Mouse (Mus musculus) cerebellum, postnatal 10 days (tissue): Measurements from ENCODE around the gene Ptges2.
A peak's percentile ranks its signal among the peaks of the same experiment; 100 is the strongest.

Experiments used
- DNase-seq, 2 experiments: peaks; one replicate each; pipeline ENCODE4 v3.0.0; 2021; ENCODE audit warnings: mixed read lengths in 2 of 2

Gene Ptges2

DNA sequence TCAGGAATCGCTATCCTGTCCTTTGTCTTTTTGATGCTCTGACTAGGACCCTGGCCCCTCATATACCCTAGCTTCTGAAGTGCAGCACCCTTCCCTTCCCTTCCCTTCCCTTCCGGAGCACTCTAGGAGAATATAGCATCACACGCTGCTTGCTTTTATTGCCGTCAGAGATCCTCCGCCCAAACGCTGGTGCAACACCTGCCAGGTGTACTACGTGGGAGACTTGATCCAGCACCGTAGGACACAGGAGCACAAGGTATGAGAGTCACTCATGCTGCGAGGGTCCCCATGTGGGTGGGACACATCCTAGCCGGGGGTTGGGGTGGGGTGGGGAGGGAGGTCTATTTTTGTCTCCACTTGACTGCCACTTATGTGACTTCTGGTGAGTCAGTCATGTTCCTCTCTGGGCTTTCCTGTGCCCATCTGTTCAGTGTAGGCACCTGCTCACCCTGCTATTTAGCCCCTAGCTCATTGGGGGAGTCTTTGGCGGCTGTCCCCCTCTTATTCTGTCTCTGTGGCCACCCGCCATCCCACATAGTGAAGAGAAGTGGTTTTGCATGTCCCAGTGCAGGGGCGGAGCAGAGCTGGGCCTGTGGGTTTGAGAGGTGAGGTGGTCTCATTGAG lies 20.3 kb upstream of the Ptges2 start:
- no peak for DNase-seq

DNA sequence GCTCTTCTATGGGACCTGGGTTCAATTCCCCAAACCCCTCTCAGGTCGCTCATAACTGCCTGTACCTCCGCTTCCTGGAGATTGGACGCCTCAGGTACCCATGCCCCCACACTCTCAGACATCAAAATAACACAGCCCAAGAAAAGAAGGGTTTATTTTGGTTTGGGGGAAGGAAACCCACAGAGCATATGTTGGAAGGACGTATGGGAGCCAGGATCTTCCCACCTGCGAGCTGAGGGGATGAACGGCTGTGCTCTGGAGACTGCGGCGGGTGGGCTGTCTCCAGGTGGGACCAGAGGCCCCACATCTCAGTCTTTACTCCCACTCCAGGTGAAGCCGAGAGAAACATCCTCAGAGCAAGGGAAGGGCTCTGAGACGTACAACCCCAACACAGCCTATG lies 18.7 kb upstream of the Ptges2 start:
- DNase-seq: no peak

DNA sequence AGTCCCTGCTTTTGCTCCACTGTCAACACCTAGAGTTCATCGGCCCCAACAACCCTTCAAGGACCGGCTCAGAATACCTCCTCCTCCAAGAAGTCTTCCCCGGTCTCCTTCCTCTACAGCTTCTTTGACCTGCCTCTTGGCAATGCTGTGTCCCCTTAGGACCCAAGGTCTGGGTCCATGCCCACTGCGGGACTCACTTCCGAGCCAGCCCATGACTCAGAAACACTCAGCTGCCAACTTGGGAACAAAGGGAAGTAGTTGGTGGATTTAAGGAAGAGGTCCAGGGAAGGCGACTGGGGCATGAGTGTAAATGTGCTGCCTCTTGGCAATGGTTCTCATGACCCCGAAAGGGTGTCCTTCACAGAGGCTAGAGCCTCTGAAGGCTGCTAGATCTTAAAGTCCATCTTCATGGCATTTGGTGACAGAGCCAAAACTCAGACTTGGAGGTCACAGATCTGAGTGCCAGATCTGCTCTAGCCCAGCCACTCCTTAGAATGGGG lies 15.6 kb upstream of the Ptges2 start:
- DNase-seq: peak in 1 of 2 experiments; percentile 38

DNA sequence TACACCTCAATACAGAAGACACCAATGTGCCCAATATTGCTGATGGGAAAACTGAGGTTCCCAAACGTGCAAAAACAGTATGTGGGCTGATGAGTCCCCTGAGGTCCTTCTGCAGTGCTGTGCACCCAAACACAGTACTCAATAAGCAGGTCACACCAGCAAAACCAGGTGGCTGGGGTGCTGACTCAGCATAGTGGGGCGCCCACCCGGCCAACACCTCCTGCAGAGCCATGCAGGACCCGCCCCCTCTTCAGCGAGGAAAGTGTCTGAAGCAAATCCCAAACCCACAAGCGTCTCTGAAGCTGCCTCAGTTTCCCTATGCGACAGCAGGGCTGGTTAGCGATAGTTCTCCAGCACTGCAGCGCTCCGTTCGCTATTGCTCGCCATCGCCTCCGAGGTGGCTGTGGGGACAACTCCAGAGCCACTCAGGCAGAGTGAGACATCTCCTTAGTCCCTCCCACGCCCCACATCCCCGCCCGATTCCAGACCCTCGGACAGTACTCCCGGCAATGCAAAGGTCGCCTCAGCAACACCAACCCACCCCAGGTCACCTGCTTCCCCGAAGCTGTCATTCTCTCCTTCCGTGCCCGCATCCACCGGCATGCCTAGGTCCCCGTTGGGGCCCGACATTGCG lies 14.4 kb upstream of the Ptges2 start:
- no peak for DNase-seq

DNA sequence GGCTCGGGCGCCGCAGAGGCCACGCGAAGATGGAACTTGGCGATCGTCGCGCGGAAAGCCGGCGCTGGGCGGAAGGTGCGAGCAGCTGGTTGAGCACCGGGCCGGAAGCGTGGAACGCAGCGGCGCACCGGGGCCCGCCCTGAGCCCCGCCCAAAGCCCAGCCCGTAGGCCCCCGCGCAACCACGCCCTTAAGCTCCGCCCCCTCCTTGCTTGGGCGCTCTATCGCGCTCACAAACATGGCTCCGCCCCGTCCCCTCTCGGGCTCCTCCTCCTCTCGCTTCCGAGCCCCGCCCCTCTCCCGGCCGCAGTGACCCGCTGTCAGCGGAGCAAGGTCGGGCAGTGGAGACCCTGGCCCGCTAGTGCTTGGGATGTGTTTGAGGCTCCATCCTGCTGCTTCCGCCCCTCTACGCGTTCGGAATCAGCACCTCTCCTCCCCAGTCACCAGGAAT lies 13.9 kb upstream of the Ptges2 start, which contains the start of gene 1110008P14Rik:
TSS of gene 1110008P14Rik (minus strand) at position 164 of the 449 bp plus-strand sequence.
- peak; percentile 97 to 98 for DNase-seq

DNA sequence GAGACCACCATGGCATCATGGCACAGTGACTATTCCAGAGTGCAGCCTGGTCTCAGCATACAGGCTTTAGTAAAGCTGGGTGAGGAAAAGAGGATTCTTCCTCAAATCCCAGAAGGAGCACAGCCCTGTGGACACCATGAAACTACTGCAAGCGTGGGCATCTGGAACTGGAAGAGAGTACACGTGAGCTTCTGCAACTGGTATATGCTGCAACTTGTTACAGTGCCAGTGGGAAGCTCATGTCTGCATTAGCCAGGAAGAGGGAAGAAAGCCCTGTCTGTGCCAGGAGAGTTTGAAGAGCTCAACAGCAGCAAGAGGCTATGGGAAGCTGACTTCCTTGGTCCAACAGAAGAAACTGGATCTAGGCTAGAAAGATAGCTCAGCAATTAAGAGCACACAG lies 13.0 kb upstream of the Ptges2 start:
- no peak for DNase-seq

DNA sequence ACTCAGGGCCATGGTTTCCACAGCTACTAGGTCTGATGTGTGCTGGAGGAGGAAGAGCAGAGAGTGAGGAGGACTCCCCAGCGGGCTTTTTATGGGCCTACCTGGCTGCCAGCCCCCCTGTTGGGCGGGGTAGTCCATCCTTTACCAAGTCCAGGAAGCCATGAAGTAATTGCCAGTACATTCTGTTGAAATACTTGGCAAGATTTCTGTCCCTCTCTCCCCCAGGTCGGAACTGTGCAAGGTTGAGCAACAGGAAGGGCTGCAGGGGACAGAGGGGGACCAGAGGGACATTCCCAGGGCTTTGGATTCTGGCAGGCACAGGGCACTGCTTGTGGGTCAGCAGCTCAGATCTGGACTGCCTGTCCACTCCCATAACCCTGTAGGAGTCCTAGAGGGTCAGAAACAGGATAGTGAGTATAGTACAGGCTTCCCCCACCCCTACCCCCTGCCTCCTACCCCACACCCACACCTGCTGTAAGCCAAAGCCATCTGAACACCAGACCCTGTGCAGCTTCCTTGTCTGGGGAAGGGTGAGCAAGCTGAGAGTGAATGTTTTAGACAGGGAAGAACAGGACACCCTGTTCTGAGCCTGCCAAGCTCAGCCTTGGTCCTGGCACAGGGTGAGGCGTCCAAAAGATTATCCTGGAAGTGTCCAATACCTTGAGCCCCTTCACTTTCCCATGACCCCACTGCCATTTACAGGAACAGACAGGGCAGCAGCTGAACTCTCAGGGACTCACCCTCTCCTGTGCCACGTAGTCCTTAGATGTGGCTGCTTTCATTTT lies 7.8 kb upstream of the Ptges2 start, which contains the start of gene Lcn2:
TSS of gene Lcn2 (minus strand) at position 547 of the 785 bp plus-strand sequence.
- no peak for DNase-seq

DNA sequence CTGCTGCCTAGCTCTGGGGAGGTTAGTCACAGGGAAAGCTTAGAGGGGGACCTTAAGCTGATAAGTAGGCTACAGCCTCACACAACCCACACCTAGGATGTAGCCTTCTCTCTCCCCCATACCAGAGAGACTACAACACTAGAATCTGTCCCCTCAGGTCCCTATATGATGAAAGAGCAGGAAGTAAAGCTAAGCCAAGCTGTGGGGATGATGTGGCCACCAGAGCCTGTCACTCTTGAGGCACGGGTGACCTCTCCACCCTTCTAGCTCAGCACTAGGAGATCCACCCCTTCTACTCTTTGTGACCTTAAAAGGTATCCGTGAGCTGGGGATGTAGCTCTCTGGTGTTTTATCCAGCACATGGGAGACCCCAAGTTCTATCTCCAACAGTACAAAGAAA lies 6.5 kb upstream of the Ptges2 start:
- no peak for DNase-seq

DNA sequence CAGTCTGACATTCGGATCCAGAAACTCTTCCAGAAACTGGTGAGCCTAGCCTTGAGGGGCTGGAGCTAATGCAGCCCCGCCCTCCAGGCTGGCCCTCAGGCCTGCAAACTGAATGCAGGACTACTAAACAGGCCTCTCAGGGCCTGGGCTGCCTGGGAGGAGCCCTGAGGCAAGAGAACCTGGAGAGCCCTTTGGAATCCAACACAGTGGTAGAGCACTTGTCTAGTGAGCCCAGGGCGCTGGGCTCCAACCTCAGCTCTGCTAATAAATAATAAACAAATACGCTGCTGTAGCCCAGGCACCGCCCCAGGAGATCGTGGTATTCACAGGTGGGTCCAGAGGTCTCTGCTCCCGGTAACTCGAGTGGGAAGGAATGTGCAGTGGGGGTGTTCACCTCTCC lies 4.8 kb upstream of the Ptges2 start:
- DNase-seq: no peak

DNA sequence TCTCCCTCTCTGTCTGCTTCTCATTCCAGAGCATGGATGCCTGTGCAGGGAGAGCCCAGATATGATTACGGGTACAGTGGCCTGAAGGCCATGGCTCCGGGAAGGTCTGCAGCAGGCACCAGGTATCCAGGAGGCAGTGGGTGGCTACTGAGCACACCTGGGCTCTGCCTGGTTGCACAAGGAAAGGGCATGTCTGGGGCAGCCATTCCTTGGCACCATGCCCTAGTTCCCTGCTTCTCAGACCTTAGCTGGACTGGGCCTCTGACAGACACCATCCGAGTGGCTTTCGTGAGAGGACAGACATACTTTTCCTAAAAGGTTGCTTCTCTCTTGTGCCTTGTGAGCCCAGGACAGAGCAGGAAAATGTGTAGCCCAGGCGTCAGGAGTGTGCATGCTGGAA lies 3.6 kb upstream of the Ptges2 start:
- DNase-seq: no peak

DNA sequence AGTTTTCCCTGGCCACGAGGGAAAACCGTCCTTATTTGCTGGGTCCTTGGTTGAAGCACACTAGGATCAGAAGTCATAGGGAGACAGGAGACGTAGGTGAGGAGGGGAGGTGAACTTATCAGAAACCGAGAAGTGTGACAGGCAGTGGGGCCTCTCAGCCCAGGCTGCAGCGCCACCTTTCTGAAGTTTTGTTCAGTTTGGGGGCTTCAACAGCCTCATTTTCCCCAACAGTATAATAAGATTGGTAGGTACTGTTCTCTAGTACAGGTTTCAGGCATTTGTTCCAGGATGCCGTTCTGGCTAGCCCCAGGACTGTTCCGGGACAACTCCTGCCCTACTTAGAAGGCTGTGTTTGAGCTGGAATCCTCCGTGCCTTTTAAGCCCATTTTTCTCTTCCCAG lies 723 bp upstream of the Ptges2 start:
- peak; percentile 54 to 57 for DNase-seq

DNA sequence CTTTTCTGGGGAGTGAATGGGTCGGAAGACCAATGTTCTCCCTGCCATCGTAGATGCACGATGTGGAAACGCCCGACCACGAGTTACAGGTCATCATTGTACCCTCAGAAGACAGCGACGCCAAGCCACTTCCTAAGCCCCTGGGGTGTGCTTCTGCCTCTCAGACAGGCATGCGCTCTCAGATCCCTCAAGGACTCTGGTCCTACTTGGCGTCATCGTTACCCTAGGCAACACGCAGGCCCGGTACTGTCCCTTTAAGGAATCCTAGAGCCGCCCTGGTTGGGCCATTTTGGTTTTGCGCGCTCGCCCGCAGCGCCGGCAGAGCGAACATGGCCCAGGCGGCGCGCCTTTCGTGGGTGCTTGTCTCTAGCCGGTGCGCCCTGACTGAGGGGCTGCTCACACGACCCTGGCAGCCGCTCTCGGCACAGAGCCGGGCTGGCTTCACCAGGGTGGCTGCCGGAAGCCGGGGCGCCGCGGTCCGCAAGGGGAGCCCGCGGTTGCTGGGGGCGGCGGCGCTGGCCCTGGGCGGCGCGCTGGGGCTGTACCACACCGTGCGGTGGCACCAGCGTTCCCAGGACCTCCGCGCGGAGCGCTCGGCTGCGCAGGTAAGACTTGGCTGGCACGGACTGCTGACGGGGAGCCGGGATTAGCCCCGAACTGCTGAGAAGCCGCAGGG lies 388 bp downstream of the Ptges2 start:
- DNase-seq: peak; percentile 90 to 94

DNA sequence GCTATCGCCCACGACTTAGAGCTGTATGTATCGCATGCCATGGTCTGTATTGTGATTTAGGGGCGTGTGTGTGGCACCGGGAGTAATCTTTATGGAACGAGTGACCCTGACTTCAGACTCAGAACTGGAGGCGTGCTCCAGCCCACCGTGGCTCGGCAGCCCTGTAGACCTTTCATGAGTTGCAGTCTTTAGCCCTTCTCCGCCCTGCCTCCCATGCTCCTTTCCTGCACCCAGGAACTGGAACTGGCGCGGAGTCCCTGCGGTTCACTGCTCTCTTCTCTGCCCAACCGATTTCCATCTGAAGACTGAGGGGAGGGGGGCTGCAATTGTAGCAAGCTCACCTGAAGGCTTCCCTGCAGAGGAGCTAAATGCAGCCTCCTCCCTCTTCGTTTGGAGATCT lies 999 bp downstream of the Ptges2 start:
- peak in 1 of 2 experiments; percentile 31 for DNase-seq

DNA sequence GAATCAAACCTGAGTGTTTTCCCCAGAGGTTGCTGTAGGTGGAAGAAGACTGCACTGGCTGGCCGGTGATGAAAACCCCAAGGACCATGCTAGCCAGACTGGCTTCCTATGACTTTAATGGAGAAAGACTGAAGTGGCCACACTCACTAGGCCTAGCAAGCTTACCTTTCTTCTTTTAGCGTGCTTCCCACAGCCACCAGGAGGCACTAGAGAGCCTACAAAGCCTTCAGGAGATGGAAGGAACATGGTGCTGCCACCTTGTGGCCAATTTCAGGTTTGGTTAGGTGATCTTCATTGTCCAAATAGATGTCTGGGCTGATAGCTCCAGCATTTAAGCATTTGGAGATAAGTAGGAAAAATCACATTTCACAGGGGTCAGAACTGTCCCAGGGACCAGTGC lies 9.0 kb downstream of the Ptges2 start:
- peak; percentile 98 to 99 for DNase-seq

DNA sequence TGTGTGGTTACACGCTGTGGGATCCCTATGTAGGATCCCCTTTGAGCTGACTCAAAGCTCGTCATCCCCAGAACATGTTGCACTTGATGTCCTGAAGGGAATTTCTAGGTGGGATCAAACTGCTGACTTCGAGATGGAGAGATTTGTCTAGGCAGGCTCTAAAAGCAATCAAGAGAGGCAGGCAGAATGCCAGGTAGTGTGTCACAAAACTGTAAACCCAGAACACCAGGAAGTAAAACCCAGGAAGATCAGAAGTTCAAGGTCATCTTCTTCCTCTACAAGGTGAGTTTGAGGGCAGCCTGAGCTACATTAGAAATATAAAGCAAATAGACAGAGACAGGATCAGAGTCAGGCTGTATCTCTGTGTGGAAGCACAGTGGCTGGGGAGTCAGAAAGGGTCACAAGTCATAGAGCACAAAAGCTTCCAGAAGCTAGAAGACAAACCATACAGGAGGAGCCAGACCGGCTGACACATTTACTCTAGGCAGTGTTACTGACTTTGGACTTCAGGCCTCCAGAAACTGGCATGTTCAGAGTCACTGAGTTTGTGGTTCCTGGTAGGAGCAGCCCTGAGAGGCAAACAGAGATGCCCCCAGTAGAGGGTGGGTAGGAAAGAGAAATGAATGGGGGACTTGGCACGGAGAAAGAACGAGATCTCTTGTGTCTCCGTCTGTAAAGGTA lies 11.6 kb downstream of the Ptges2 start:
- no peak for DNase-seq

DNA sequence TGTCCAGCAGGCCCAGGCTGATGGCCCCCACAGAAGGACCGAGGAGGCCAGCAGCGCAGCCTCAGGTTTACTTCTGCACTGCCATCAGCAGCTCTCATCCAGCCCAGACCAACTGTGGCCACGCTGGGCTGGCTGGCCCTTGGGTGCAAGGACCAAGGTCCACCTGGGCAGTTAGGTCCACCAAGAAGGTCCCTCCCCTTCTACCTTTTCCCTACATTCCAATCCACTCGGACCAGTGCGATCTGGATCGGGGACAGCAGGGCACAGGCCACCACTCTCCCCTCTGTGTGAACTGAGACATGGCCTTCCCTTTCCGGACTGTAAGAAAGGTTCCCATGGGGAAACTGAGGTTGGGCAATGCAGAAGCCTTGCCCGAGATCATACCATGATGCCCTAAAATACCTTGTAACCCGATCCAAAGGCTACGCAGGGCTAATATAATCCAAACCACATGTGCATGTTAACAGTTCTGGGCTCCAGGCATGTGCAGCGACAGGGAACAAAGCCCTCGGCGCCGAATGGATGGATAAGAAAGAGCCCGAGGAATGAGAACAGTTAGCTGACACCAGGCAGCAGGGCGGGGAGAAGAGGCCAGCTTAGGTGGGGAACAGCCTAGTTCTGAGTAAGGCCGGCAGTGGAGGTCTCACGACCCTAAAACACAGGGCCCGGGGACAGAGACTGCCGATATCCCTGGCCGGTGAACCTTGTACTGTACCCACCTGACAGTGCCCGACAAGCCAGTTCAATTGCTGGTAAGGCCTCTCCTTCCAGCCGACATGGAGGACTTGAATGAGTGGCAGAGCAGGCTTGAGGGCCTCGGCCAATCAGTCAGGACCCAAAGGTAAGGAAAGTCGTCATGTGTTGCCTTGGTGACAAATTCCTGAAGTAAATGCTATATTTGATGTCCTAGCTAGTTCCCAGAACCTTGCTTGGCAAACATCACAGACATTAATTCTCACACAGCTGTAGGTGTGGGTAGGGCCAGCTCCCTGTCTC lies 13.0 kb downstream of the Ptges2 start:
- no peak for DNase-seq

DNA sequence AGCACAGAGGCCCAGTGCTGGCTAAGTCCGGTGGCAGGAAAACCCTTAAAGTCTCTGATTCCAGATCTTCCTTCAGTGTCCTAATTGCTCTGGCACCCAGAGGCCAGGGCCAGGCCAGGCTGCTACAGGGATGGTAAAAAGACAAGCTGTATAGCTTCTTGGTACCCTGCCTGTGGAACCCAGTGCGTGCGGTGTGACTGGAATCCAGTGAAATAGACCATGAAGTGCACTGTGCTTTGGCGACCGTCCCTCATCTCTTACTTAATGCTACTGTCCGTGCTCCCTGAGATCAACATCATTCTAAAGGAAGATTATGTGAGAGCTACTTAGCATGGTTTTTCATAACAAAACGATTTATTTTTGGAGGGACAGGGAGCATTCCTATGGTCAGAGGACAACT lies 15.7 kb downstream of the Ptges2 start:
- no peak for DNase-seq

DNA sequence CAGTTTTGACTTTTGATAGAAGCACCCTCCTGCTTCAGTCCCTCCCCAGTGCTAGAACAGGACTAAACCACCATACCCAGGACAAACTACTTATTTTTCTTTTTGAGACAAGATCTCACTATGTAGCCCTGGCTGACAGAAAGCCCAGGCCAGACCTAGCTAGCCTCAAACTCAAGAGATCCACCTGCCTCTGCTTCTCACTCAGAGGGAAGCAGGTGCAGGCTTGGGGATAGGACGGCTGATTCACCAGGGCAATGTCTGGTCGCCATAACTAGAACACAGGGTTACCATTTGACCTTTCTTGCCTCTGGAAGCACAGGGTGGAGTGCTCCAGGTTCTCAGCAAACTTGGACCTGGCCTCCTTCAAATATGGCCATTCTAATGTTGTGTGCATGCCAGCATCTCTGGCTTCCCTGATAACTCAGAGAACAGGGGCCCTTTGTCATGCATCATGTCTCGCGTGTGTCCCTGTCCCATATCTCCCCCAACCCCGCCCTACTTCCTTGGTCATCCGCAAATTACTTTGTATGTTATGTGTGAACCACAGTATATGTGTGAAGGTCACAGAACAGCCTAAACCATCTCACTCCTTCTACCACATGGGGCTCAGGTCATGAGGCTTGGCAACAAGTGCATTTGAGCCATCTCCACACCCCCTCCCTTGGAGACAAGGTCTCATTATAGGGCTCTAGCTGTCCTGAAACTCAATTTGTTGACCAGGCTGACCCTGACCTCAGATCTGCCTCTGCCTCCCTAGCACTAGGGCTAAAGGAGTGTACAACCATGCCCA lies 17.2 kb downstream of the Ptges2 start:
- no peak for DNase-seq

DNA sequence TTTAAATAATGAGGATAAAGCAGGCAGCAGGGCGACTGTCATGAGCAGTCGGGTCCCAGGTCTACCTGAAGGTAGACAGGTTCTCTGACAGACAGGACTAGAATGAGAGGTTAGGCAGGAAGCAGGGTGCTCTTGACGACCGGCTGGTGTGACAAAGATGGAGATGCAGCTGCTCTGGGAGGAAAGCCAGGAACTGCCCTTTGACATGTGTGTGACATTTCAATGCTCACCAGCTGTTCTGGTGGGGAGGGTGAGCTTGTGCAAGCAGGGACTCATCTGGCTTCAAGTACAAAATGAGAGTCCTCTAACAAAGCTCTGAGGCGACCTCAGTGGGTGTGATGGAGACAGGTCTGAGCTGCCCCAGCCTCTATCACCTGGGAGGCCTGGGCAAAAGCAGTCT lies 18.2 kb downstream of the Ptges2 start:
- DNase-seq: no peak

DNA sequence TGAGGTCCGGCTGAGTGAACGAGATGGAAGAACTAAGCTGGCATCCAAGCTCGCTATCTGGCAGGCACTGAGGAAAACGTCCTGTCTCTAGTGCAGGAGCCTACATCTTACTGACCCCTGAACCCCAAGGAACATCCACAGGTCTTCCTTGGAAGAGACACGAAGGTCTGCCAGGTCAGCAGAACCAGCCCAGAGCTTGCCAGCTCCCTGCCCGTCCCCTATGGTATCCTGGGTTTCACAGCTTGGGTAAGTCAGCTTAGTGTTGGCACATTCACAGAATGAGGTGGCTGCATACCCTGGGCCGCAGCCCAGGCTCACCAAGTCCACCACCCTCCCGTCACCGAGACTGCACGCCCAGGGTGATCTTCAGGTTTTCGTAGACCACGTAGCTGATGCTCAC lies 20.1 kb downstream of the Ptges2 start:
- no peak for DNase-seq
